9 mouse cellular contexts compared by ENCODE assay signal in the genomic region with DNA sequence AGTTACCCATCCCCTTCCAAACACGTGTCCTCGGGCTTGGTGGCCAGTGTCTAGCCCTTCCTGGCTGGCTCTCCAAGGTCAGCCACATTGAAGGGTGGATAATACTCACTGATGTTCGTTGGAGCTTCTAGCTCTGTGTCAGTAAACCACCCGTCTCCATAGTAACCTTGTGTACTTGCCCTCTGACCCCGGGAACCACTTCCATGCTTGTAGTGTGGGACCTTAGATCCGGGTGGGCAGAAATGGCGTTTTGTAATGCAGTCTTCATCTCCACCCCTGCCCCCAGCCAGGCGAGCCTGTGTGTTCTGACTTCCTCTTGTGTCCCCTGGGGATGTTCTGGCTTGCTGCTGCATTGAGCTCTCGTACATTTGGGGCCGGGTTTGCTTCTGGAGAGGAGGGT. TPM values are rescaled to one million over a fixed set of nuclear protein-coding genes. Genes with fewer than 3 reads are reported as not detected.
DNase-seq lines count a peak whose midpoint lies in the region; ATAC-seq lines count a peak whose summit lies in the region.
"Had no signal": no experiment of that assay in that cellular context is flagged by ENCODE, and none has a peak within 500 bp of the region (broad histone marks: within the 10 kb centered on the region; RNA-seq: fewer than 3 reads in every experiment).

No protein-coding gene starts in this region.

- no peak overlapping the region for H3K4me3 ChIP-seq in hindbrain, embryonic 11.5 days (ENCODE audit: low read depth, low read length)
- H3K4me3 ChIP-seq: embryonic facial prominence, embryonic 15.5 days had no signal

- peaks cover 10% of the 10 kb centered on the region for H3K4me1 ChIP-seq in hindbrain, embryonic 11.5 days (replicated peaks; ENCODE audit: control insufficient read depth, insufficient read depth, low read length)

- no peaks in the 10 kb centered on the region for H3K27me3 ChIP-seq in hindbrain, embryonic 11.5 days (ENCODE audit: control insufficient read depth, insufficient read depth, low read length)
- H3K27me3 ChIP-seq: embryonic facial prominence, embryonic 15.5 days had no signal

- H3K36me3 ChIP-seq in hindbrain, embryonic 11.5 days (ENCODE audit: control insufficient read depth, insufficient read depth, low read length) = no peaks in the 10 kb centered on the region
- H3K36me3 ChIP-seq: embryonic facial prominence, embryonic 15.5 days had no signal

- 24% methylated on average over 10 of the region's 10 CpGs for WGBS in hindbrain, embryonic 11.5 days

- no peak overlapping the region for H3K4me2 ChIP-seq in hindbrain, embryonic 11.5 days (replicated peaks; ENCODE audit: low read depth, low read length)
- H3K4me2 ChIP-seq: embryonic facial prominence, embryonic 15.5 days had no signal

- no peak overlapping the region for H3K27ac ChIP-seq in hindbrain, embryonic 11.5 days (ENCODE audit: low read depth, low read length)
- H3K27ac ChIP-seq: embryonic facial prominence, embryonic 15.5 days had no signal

- ATAC-seq in hindbrain, embryonic 11.5 days (ENCODE audit: low FRiP score) = no peak; the same call in 1 of the 2 replicates

- peak overlapping the region; percentile 27; the same call in 1 of the 2 replicates for H3K9ac ChIP-seq in hindbrain, embryonic 11.5 days (ENCODE audit: low read depth, low read length)
- H3K9ac ChIP-seq: embryonic facial prominence, embryonic 15.5 days had no signal

- peak; percentile 58 to 77 for DNase-seq in adrenal gland, adult (ENCODE audit: inconsistent age in 2 of 2, low spot score in 1 of 2)
- DNase-seq in adrenal gland, postnatal 4 days (ENCODE audit: low spot score in 2 of 2) = no peak
- DNase-seq in T-cell, adult 2 months (ENCODE audit: low spot score) = peak; percentile 38
- DNase-seq in hindbrain, embryonic 11.5 days (ENCODE audit: low spot score) = peak; percentile 48
- DNase-seq in lung, postnatal 10 days = peak; percentile 62
- DNase-seq in thymus, postnatal 0 days (ENCODE audit: low spot score) = peak; percentile 76
- DNase-seq in cerebellum, adult 11-12 months = no peak
- DNase-seq in Muller cell, postnatal 12 days (ENCODE audit: inconsistent ontology term) = no peak

- no peaks in the 10 kb centered on the region for H3K9me3 ChIP-seq in hindbrain, embryonic 11.5 days (ENCODE audit: control insufficient read depth, low read length)
- H3K9me3 ChIP-seq: embryonic facial prominence, embryonic 15.5 days had no signal

RNA-seq across cellular contexts. Expression of a gene that starts 28.8 kb away (rescaled TPM):
- 10 to 100 TPM; 33.7 to 33.9 TPM for total RNA-seq in adrenal gland, postnatal 4 days (2021)
- polyA plus RNA-seq in hindbrain, embryonic 11.5 days (2014; fragmentation: Nextera tagmentation; extraction: Ambion mirVana) = 4.8 and 6.5 TPM in 2 replicates
- polyA plus RNA-seq in thymus, postnatal 0 days (2015; fragmentation: Nextera tagmentation; extraction: Ambion mirVana) = 1.6 and 2.3 TPM in 2 replicates

Comparison
In these comparisons a context has a peak if more than half of its experiments do, and no peak if none do; other contexts are left out.
1. DNase-seq: peak in adrenal gland, adult (2 of 2), T-cell, adult 2 months (single experiment), hindbrain, embryonic 11.5 days (single experiment), lung, postnatal 10 days (single experiment) and thymus, postnatal 0 days (single experiment); none in adrenal gland, postnatal 4 days (0 of 2), cerebellum, adult 11-12 months (single experiment) and Muller cell, postnatal 12 days (single experiment).